Mouse (Mus musculus) heart, postnatal 36 days (tissue): ENCODE data around the gene Cacng2. TPM values are rescaled to one million over a fixed set of nuclear protein-coding genes. Genes with fewer than 3 reads are reported as not detected.

ENCODE experiments used
- DNase-seq, 2 experiments: peaks; one replicate each; pipeline ENCODE4 v3.0.0; 2021 to 2022
- intact Hi-C: fragments of 180-260 bp; cut with DNase I; formaldehyde crosslinking; loops from one replicate; pipeline ENCODE4 v1.15.1; 2025
- total RNA-seq, 2 experiments: library from RNA; stranded (reverse); gene quantifications; 2 replicates each; pipeline ENCODE4 v1.2.3; 2021

Cacng2 gene
- total RNA-seq, 2 experiments from 2014 or later, result not detected

GRCm38 (mm10) chr15:77956404-77956901 is 163.4 kb downstream of the Cacng2 start, which contains the start of gene Foxred2:
Foxred2 (minus strand) TSS chr15:77956722.
- intact Hi-C loops, result no loop called here
- peak; percentile 66 to 67 for DNase-seq

- DNase-seq, result no peak
- intact Hi-C loops, result no loop called here
These were observed 164.1 kb downstream of the Cacng2 start for GRCm38 (mm10) chr15:77955440-77956403.

DNA sequence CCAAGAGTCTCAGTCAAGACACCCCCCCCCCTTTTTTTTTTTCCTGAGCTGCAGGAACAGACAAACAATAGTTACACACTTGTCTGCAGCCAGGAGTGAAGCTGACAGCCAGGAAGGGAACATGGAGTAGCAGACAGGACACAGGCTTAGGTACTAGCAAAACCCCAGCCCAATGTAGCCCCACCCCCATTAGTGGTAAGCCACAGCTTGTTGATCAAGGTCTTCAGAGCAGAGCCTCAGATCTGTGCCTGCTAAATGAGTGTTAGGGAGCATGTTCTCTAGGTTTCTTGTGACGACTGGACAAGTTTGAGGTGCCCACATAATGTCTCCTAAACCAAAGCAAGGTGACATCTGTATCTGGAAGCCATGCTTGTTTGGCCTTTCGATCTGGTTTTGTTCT is 165.5 kb downstream of the Cacng2 start:
- intact Hi-C loops, result no loop called here
- no peak for DNase-seq

DNA sequence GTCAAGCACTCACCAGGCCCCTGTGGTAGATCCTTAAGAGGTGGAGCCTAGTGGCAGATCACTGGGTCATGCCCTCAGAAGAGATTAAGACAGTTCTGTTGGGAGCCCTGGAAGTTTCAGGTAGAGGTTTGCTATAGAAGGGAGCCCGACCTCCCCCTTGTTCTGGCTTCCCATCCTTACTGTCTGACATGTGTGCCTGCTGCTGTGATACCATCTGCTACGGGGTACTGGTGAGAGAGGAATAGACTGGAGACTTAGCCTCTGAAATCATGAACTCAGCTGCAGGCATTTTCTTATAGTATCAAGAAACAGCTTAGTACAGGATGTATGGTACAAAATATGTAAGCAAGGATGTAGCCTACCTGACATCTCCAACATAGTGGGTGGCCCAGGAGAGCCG is 166.9 kb downstream of the Cacng2 start:
- intact Hi-C loops, result no loop called here
- DNase-seq, result no peak

DNA sequence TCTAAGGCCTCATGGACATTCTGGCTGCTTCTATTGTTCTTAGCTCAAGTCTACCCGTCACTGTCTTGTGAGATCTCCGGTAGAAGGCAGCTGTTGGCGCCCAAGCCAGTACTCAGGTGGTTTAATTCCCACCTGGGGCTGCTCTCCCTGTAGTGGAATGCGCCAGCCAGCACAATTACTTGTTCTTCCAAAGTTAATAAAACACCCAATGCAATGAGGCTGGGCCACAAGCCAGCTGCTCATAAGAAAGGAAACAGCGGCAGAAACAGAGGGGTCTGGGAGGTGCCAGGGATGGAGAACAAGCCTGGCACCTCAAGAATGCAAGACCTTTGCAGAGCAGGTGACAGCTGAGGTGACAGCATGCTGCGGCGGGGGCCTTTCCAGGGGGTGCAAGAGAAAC is 170.8 kb downstream of the Cacng2 start:
- intact Hi-C loops, result no loop called here
- DNase-seq, result no peak

- intact Hi-C loops, result no loop called here
- DNase-seq, result peak in 1 of 2 experiments; percentile 53
These were observed 174.1 kb downstream of the Cacng2 start for GRCm38 (mm10) chr15:77945711-77946110.

Other genes with a start within 250 kb of the Cacng2 start
- gene Txn2, start 191.0 kb downstream of the Cacng2 start, total RNA-seq, result 100 to 1,000 TPM; 276 to 279 TPM
- under 1 TPM; 0.44 to 0.57 TPM for gene Foxred2, start 163.3 kb downstream of the Cacng2 start, total RNA-seq
- gene Eif3d, start 149.2 kb downstream of the Cacng2 start, total RNA-seq, result 10 to 100 TPM; 63.6 to 73.2 TPM
- 10 to 100 TPM; 11.4 to 13.4 TPM for gene Ift27, start 54.1 kb upstream of the Cacng2 start, total RNA-seq
- under 1 TPM; 0.42 to 0.57 TPM for gene Pvalb, start 86.4 kb upstream of the Cacng2 start, total RNA-seq
- gene Ncf4, start 124.8 kb upstream of the Cacng2 start, total RNA-seq, result 1 to 10 TPM; 1.0 to 3.2 TPM
- under 1 TPM; 0.68 to 0.86 TPM for gene Csf2rb2, start 185.7 kb upstream of the Cacng2 start, total RNA-seq
- gene Csf2rb, start 205.7 kb upstream of the Cacng2 start, total RNA-seq, result 1 to 10 TPM; 2.5 to 2.6 TPM